Mouse (Mus musculus): ENCODE data around the gene Nipa1. TPM values are rescaled to one million over a fixed set of nuclear protein-coding genes. Genes with fewer than 3 reads are reported as not detected.

The Nipa1 gene
- polyA plus RNA-seq, 1 experiment from 2014 or later = 19.2 TPM

GRCm38 (mm10) chr7:55991858-55992257 is 27.9 kb downstream of the Nipa1 start:
- no peaks in the 10 kb centered on the region for H3K36me3 ChIP-seq
- ATAC-seq (ENCODE audit: low FRiP score) = no peak
- H3K9ac ChIP-seq = no peak overlapping the region
- no peak overlapping the region for H3K4me2 ChIP-seq (replicated peaks)
- no peak overlapping the region for H3K4me3 ChIP-seq
- H3K27me3 ChIP-seq = no peaks in the 10 kb centered on the region
- no peaks in the 10 kb centered on the region for H3K9me3 ChIP-seq (replicated peaks)
- no peak overlapping the region for H3K27ac ChIP-seq
- no peaks in the 10 kb centered on the region for H3K4me1 ChIP-seq
- 88% methylated on average over 7 of the region's 7 CpGs for WGBS

- no peaks in the 10 kb centered on the region for H3K9me3 ChIP-seq (replicated peaks)
- no peaks in the 10 kb centered on the region for H3K36me3 ChIP-seq
- no peak for ATAC-seq (ENCODE audit: low FRiP score)
- no peaks in the 10 kb centered on the region for H3K4me1 ChIP-seq
- H3K27ac ChIP-seq = no peak overlapping the region
- no peak overlapping the region for H3K4me3 ChIP-seq
- H3K9ac ChIP-seq = no peak overlapping the region
- 92% methylated on average over 3 of the region's 3 CpGs for WGBS
- no peak overlapping the region for H3K4me2 ChIP-seq (replicated peaks)
- H3K27me3 ChIP-seq = no peaks in the 10 kb centered on the region
Measured at GRCm38 (mm10) chr7:55991129-55991528, 28.6 kb downstream of the Nipa1 start.

DNA sequence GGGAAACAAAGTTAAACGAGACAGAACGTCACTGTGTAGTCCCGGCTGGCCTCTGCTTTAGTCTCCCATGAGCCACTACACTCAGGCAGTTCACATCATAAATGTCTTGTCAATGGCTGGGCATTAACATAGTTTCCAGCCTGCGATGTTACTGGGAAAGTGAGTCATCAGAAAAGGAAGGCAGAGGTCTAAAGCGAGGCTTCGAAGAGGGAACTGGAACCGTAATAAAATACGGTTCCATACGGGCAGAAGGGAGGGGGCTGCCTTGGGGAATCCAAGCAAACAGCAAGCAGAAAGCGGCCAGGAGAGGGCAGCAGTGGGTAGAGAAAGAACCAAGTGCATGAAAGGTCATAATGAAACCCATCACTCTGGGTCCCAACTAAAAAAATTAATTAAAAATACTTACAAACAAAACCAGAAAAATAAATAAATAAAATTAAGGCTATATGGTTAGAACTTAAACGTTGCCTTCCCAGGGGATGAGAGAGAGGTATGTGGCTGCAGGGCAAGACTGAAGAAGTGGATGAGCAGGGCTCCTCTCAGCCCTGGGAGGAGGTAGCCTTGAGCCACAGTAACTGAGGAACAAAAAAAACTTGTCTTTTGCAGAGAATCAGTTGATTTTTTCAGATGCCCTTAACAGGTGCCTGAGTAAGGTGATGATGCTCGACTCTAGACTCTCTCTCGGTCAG is 33.1 kb downstream of the Nipa1 start:
- 41% methylated on average over 13 of the region's 13 CpGs for WGBS
- peak; percentile 85 for ATAC-seq (ENCODE audit: low FRiP score)
- Histone ChIP-seq H3K9ac (no peak overlapping the region), H3K27ac (no peak overlapping the region), H3K9me3 (replicated peaks) (no peaks in the 10 kb centered on the region), H3K27me3 (no peaks in the 10 kb centered on the region), H3K4me1 (no peaks in the 10 kb centered on the region), H3K36me3 (peaks cover 12% of the 10 kb centered on the region; the same call in 1 of the 2 replicates), H3K4me3 (no peak overlapping the region), H3K4me2 (replicated peaks) (peak overlapping the region; percentile 34)

GRCm38 (mm10) chr7:55984754-55985153 is 35.0 kb downstream of the Nipa1 start:
- Histone ChIP-seq H3K27me3 (no peaks in the 10 kb centered on the region), H3K4me2 (replicated peaks) (no peak overlapping the region), H3K9me3 (replicated peaks) (no peaks in the 10 kb centered on the region), H3K36me3 (peaks cover 16% of the 10 kb centered on the region), H3K4me1 (no peaks in the 10 kb centered on the region), H3K9ac (no peak overlapping the region), H3K4me3 (no peak overlapping the region), H3K27ac (no peak overlapping the region)
- ATAC-seq (ENCODE audit: low FRiP score) = no peak
- 76% methylated on average over 4 of the region's 4 CpGs for WGBS

- no peak overlapping the region for H3K4me3 ChIP-seq
- ATAC-seq (ENCODE audit: low FRiP score) = no peak
- no peaks in the 10 kb centered on the region for H3K27me3 ChIP-seq
- H3K4me1 ChIP-seq = no peaks in the 10 kb centered on the region
- no peak overlapping the region for H3K4me2 ChIP-seq (replicated peaks)
- 89% methylated on average over 5 of the region's 5 CpGs for WGBS
- no peaks in the 10 kb centered on the region for H3K9me3 ChIP-seq (replicated peaks)
- no peak overlapping the region for H3K9ac ChIP-seq
- peaks cover 26% of the 10 kb centered on the region for H3K36me3 ChIP-seq
- H3K27ac ChIP-seq = no peak overlapping the region
Measured at GRCm38 (mm10) chr7:55983107-55983506, 36.6 kb downstream of the Nipa1 start.

DNA sequence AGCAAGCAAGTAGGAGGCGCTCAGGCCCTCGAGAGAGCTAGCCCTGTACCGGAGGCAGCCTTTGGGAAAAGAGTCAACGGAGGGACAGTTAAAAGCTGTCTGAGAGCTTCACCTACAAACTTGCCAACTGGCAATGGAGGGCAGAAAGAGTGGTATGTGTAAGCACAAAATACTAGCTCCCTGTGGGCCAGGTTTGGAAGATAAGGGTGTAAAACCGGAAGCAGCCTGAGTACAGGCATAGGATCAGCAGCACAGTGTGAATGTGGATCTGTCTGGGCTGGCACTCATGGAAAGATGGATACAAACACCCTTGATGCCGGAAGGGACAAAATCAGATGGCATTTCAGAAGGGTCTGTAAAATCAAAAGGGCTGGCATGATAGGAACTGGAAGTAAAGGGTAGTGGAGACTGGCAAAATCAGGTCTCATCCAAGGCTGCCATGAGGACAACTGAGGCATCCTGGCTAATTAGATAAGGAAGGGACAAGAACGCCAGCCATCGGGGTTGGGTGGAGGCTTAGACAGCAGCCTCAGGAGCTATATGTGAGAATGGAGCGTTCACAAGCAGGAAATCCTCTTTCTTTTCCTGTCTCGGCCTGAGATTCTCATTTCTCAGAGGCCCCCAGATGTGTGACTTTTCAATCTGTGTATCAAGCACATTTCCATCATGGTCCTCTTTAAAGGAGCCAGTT is 37.6 kb downstream of the Nipa1 start:
- WGBS = 89% methylated on average over 10 of the region's 10 CpGs
- H3K4me3 ChIP-seq = no peak overlapping the region
- no peaks in the 10 kb centered on the region for H3K4me1 ChIP-seq
- H3K36me3 ChIP-seq = peaks cover 26% of the 10 kb centered on the region
- no peaks in the 10 kb centered on the region for H3K27me3 ChIP-seq
- no peaks in the 10 kb centered on the region for H3K9me3 ChIP-seq (replicated peaks)
- H3K27ac ChIP-seq = no peak overlapping the region
- H3K4me2 ChIP-seq (replicated peaks) = no peak overlapping the region
- ATAC-seq (ENCODE audit: low FRiP score) = no peak
- no peak overlapping the region for H3K9ac ChIP-seq

GRCm38 (mm10) chr7:55981511-55981910 is 38.2 kb downstream of the Nipa1 start:
- Histone ChIP-seq H3K9ac (no peak overlapping the region), H3K27me3 (no peaks in the 10 kb centered on the region), H3K9me3 (replicated peaks) (no peaks in the 10 kb centered on the region), H3K4me2 (replicated peaks) (no peak overlapping the region), H3K27ac (no peak overlapping the region), H3K36me3 (peaks cover 26% of the 10 kb centered on the region), H3K4me3 (no peak overlapping the region), H3K4me1 (no peaks in the 10 kb centered on the region)
- no peak for ATAC-seq (ENCODE audit: low FRiP score)
- WGBS = 95% methylated on average over 2 of the region's 2 CpGs

DNA sequence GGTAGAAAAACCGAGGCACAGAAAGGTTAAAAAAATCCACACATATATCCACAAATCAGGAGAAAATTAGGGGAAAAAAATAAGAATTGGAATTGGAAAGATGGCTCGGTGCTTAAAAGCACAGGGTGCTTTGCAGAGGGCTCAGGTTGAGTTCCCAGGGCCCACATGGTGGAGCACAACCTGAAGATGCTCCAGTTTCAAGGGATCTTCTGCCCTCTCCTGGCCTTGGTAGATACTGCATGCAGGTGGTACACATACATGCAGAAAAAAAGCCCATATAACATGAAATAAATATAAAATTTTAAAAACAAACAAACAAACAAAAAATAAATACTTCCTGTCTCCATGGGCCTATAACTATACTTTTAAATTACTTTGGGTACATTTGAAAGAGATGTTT is 45.3 kb downstream of the Nipa1 start:
- no peak overlapping the region for H3K27ac ChIP-seq
- peaks cover 6% of the 10 kb centered on the region for H3K36me3 ChIP-seq
- no peak overlapping the region for H3K9ac ChIP-seq
- 88% methylated on average over 2 of the region's 2 CpGs for WGBS
- no peak overlapping the region for H3K4me2 ChIP-seq (replicated peaks)
- no peak for ATAC-seq (ENCODE audit: low FRiP score)
- H3K4me3 ChIP-seq = no peak overlapping the region
- no peaks in the 10 kb centered on the region for H3K27me3 ChIP-seq
- H3K4me1 ChIP-seq = no peaks in the 10 kb centered on the region
- H3K9me3 ChIP-seq (replicated peaks) = no peaks in the 10 kb centered on the region

- Histone ChIP-seq H3K4me3 (no peak overlapping the region), H3K27ac (no peak overlapping the region), H3K27me3 (no peaks in the 10 kb centered on the region), H3K4me2 (replicated peaks) (no peak overlapping the region), H3K4me1 (peaks cover 3% of the 10 kb centered on the region; the same call in 1 of the 2 replicates), H3K36me3 (no peaks in the 10 kb centered on the region), H3K9me3 (replicated peaks) (no peaks in the 10 kb centered on the region), H3K9ac (no peak overlapping the region)
- no peak for ATAC-seq (ENCODE audit: low FRiP score)
- WGBS = 86% methylated on average over 1 of the region's 1 CpGs
Measured at GRCm38 (mm10) chr7:55969415-55969814, 50.3 kb downstream of the Nipa1 start.

DNA sequence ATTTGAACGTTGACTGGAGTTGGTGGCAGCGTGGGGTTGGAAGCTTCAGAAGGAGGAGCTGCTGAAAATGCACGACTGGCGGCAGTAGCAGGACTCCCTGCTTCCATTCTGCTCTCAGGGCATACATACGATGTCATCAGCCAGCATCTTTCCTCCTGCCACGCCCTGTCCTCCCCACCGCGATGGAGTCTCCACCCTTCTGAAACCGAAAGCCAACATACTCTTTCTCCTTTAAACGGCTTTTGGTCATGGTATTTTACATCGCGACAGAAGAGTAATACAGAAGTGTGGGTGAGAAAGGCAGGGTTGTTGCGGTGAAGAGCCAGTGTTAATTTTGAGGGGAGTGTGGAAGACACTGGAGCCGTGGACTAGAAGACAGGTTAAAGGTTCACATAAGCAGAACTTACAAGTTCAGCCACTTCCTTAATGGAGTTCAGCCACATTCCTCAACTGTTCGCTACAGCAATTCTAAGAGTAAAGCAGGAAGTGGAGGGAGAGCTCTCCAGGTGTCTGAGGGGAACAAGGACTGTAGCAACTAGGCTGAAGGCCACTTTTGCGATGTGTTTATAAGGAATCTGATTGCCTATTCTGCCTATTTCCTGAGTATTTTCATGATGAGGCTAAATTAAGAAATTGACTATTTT is 51.4 kb downstream of the Nipa1 start:
- H3K4me2 ChIP-seq (replicated peaks) = peak overlapping the region; percentile 27

DNA sequence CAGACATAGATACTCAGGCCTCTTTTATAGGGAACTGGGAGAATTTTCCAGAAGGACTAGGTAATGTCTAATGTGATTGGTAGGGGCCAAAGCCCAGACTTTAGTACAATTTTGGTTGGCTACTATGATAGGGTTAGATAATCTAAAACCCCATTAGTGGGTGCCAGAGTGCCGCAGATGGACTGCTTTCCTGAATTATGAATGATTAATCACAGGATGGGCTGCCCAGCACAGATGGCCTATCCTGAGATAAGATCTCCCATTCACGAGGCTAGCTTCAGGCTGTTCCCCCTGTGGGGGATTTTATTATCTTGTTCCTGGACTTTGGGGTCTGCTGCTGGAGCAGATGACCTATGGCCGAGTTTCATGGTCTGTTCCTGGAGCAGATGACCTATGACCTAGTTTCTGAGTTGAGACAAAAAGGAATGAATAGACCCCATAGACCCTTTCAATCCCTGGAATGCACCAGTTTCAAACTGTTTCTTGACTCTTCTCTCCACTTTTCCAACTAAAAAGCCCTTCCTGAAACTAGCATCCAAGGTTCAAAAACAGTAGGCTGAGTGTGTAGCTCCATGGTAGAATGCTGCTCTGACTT is 52.8 kb downstream of the Nipa1 start:
- ATAC-seq (ENCODE audit: low FRiP score) = no peak
- Histone ChIP-seq H3K4me3 (no peak overlapping the region), H3K27ac (no peak overlapping the region), H3K27me3 (no peaks in the 10 kb centered on the region), H3K36me3 (no peaks in the 10 kb centered on the region), H3K9me3 (replicated peaks) (no peaks in the 10 kb centered on the region), H3K9ac (no peak overlapping the region), H3K4me1 (peaks cover 10% of the 10 kb centered on the region), H3K4me2 (replicated peaks) (no peak overlapping the region)
- WGBS = 21% methylated on average over 3 of the region's 3 CpGs

More for the DNA sequence above, 51.4 kb downstream of the Nipa1 start:
- Histone ChIP-seq H3K4me1 (peaks cover 3% of the 10 kb centered on the region), H3K27me3 (no peaks in the 10 kb centered on the region), H3K9ac (no peak overlapping the region), H3K27ac (no peak overlapping the region), H3K9me3 (replicated peaks) (no peaks in the 10 kb centered on the region), H3K36me3 (no peaks in the 10 kb centered on the region), H3K4me3 (no peak overlapping the region)
- WGBS = 40% methylated on average over 16 of the region's 16 CpGs
- ATAC-seq (ENCODE audit: low FRiP score) = no peak

Measured in hindbrain, embryonic 12.5 days (tissue).